Mouse (Mus musculus) heart, embryonic 16.5 days (tissue): ENCODE data around the gene Iscu. TPM values are rescaled to one million over a fixed set of nuclear protein-coding genes. Genes with fewer than 3 reads are reported as not detected.

ENCODE experiments used
- ATAC-seq: fragments of 200-750 bp; cut with Nextera tagmentation; replicated peaks from 2 replicates; pipeline ENCODE4 v1.8.0; 2017; ENCODE audit warnings: moderate number of reproducible peaks; ENCODE audit not compliant: insufficient read depth, low FRiP score; ENCODE audit errors: extremely low read depth
- H3K27ac ChIP-seq: fragments of 300-500 bp; sonication (generic); 2 replicates; pipeline ENCODE4 v1.5.1; 2014; ENCODE audit warnings: mild to moderate bottlenecking, low read length, control low read depth, moderate library complexity
- H3K27me3 ChIP-seq: fragments of 300-500 bp; sonication (generic); 2 replicates; pipeline ENCODE4 v1.6.1; 2014; ENCODE audit warnings: low read length, mixed read lengths; ENCODE audit not compliant: control insufficient read depth, insufficient read depth
- H3K36me3 ChIP-seq: fragments of 300-500 bp; sonication (generic); 2 replicates; pipeline ENCODE4 v1.6.1; 2014; ENCODE audit not compliant: control insufficient read depth, insufficient read depth
- H3K4me1 ChIP-seq: fragments of 300-500 bp; sonication (generic); 2 replicates; pipeline ENCODE4 v1.6.1; 2014; ENCODE audit warnings: low read length, mixed read lengths; ENCODE audit not compliant: control insufficient read depth, insufficient read depth
- H3K4me2 ChIP-seq: fragments of 300-500 bp; sonication (generic); 2 replicates; pipeline ENCODE4 v1.6.1; 2014; ENCODE audit warnings: low read depth, mild to moderate bottlenecking, control low read depth, low read length
- H3K4me3 ChIP-seq: fragments of 300-500 bp; sonication (generic); 2 replicates; pipeline ENCODE4 v1.5.1; 2014; ENCODE audit warnings: mild to moderate bottlenecking, control low read depth, low read length
- H3K9ac ChIP-seq: fragments of 300-500 bp; sonication (generic); 2 replicates; pipeline ENCODE4 v1.6.1; 2014; ENCODE audit warnings: low read length, control low read depth
- H3K9me3 ChIP-seq: fragments of 300-500 bp; sonication (generic); replicated peaks from 2 replicates; pipeline ENCODE4 v1.6.1; 2016; ENCODE audit warnings: low read length; ENCODE audit not compliant: control insufficient read depth
- WGBS: fragments of 180-500 bp; shearing (Covaris S2); extraction: QIAGEN DNeasy Blood & Tissue Kit; methylation state at CpG from one replicate; pipeline ENCODE4 v1.1.7; 2014; 5-methylcytosine and 5-hydroxymethylcytosine counted together
- polyA plus RNA-seq: library from polyadenylated mRNA; unstranded; fragments of >200 nt; fragmentation: Nextera tagmentation; extraction: Ambion mirVana; gene quantifications from 2 replicates; pipeline ENCODE4 v1.2.1, GENCODE M21; 2015

Iscu gene
- polyA plus RNA-seq, 1 experiment from 2014 or later = 136 TPM

GRCm38 (mm10) chr5:113731174-113731573, 41.4 kb upstream of the Iscu start:
- no peak overlapping the region for H3K4me3 ChIP-seq
- 79% methylated on average over 7 of the region's 7 CpGs for WGBS
- no peak overlapping the region for H3K9ac ChIP-seq
- no peak overlapping the region for H3K4me2 ChIP-seq
- H3K4me1 ChIP-seq = peaks cover 7% of the 10 kb centered on the region
- peaks cover 4% of the 10 kb centered on the region for H3K27me3 ChIP-seq
- H3K27ac ChIP-seq = no peak overlapping the region
- ATAC-seq = no peak
- H3K9me3 ChIP-seq = no peaks in the 10 kb centered on the region
- no peaks in the 10 kb centered on the region for H3K36me3 ChIP-seq

- peaks cover 14% of the 10 kb centered on the region for H3K4me1 ChIP-seq
- H3K27ac ChIP-seq = no peak overlapping the region
- no peak overlapping the region for H3K4me3 ChIP-seq
- ATAC-seq = no peak
- H3K9ac ChIP-seq = no peak overlapping the region
- H3K27me3 ChIP-seq = peaks cover 2% of the 10 kb centered on the region; the same call in 1 of the 2 replicates
- no peaks in the 10 kb centered on the region for H3K36me3 ChIP-seq
- WGBS = 20% methylated on average over 6 of the region's 6 CpGs
- no peaks in the 10 kb centered on the region for H3K9me3 ChIP-seq
- no peak overlapping the region for H3K4me2 ChIP-seq
Observed at GRCm38 (mm10) chr5:113732182-113732581, 40.4 kb upstream of the Iscu start.

- Histone ChIP-seq H3K4me2 (no peak overlapping the region), H3K4me3 (no peak overlapping the region), H3K9ac (no peak overlapping the region), H3K4me1 (peaks cover 14% of the 10 kb centered on the region), H3K36me3 (peaks cover 10% of the 10 kb centered on the region), H3K9me3 (no peaks in the 10 kb centered on the region), H3K27ac (no peak overlapping the region), H3K27me3 (no peaks in the 10 kb centered on the region)
- no peak for ATAC-seq
- 68% methylated on average over 5 of the region's 5 CpGs for WGBS
Observed at GRCm38 (mm10) chr5:113734376-113734775, 38.2 kb upstream of the Iscu start.

- 37% methylated on average over 7 of the region's 7 CpGs for WGBS
- no peaks in the 10 kb centered on the region for H3K27me3 ChIP-seq
- H3K27ac ChIP-seq = peak overlapping the region; percentile 91
- peak overlapping the region; percentile 81 for H3K4me3 ChIP-seq
- H3K36me3 ChIP-seq = peaks cover 12% of the 10 kb centered on the region
- H3K9ac ChIP-seq = peak overlapping the region; percentile 78
- H3K4me1 ChIP-seq = peaks cover 14% of the 10 kb centered on the region
- H3K9me3 ChIP-seq = no peaks in the 10 kb centered on the region
- peak overlapping the region; percentile 84 for H3K4me2 ChIP-seq
- ATAC-seq = no peak
Observed at GRCm38 (mm10) chr5:113735023-113735344, 37.6 kb upstream of the Iscu start.

GRCm38 (mm10) chr5:113735345-113736112, 37.0 kb upstream of the Iscu start, which contains the start of gene Ficd:
Gene Ficd, plus strand, starts transcription at chr5:113735803.
- no peaks in the 10 kb centered on the region for H3K9me3 ChIP-seq
- peak; percentile 98 for ATAC-seq
- no peaks in the 10 kb centered on the region for H3K27me3 ChIP-seq
- peak within 1 kb of the TSS; percentile 80 for H3K9ac ChIP-seq
- H3K36me3 ChIP-seq = peaks cover 17% of the 10 kb centered on the region
- WGBS = 1% methylated on average over 69 of the region's 71 CpGs
- H3K4me2 ChIP-seq = peak within 1 kb of the TSS; percentile 92
- peak within 1 kb of the TSS; percentile 81 for H3K4me3 ChIP-seq
- peak within 1 kb of the TSS; percentile 91 for H3K27ac ChIP-seq
- H3K4me1 ChIP-seq = peaks cover 14% of the 10 kb centered on the region

- 0 out of 2 replicates have a peak, but pooled peaks have one; percentile 0 for ATAC-seq
- Histone ChIP-seq H3K27me3 (no peaks in the 10 kb centered on the region), H3K9me3 (no peaks in the 10 kb centered on the region), H3K36me3 (peaks cover 22% of the 10 kb centered on the region), H3K4me1 (peaks cover 14% of the 10 kb centered on the region), H3K27ac (peak overlapping the region; percentile 91), H3K4me3 (peak overlapping the region; percentile 81), H3K4me2 (peak overlapping the region; percentile 92), H3K9ac (peak overlapping the region; percentile 80)
- WGBS = 3% methylated on average over 10 of the region's 10 CpGs
Observed at GRCm38 (mm10) chr5:113736113-113736502, 36.4 kb upstream of the Iscu start.

- peak overlapping the region; percentile 81 for H3K4me3 ChIP-seq
- H3K4me1 ChIP-seq = peaks cover 14% of the 10 kb centered on the region
- peak overlapping the region; percentile 80 for H3K9ac ChIP-seq
- peak overlapping the region; percentile 92 for H3K4me2 ChIP-seq
- no peak for ATAC-seq
- peak overlapping the region; percentile 91; the same call in 1 of the 2 replicates for H3K27ac ChIP-seq
- 34% methylated on average over 15 of the region's 15 CpGs for WGBS
- H3K9me3 ChIP-seq = no peaks in the 10 kb centered on the region
- no peaks in the 10 kb centered on the region for H3K27me3 ChIP-seq
- H3K36me3 ChIP-seq = peaks cover 27% of the 10 kb centered on the region
Observed at GRCm38 (mm10) chr5:113736522-113737164, 35.9 kb upstream of the Iscu start.

GRCm38 (mm10) chr5:113737607-113738237, 34.8 kb upstream of the Iscu start:
- Histone ChIP-seq H3K4me2 (no peak overlapping the region), H3K4me1 (peaks cover 14% of the 10 kb centered on the region), H3K36me3 (peaks cover 32% of the 10 kb centered on the region), H3K9me3 (no peaks in the 10 kb centered on the region), H3K9ac (no peak overlapping the region), H3K27me3 (no peaks in the 10 kb centered on the region), H3K4me3 (no peak overlapping the region), H3K27ac (no peak overlapping the region)
- no peak for ATAC-seq
- WGBS = 80% methylated on average over 11 of the region's 11 CpGs

- no peak for ATAC-seq
- Histone ChIP-seq H3K27me3 (no peaks in the 10 kb centered on the region), H3K9ac (no peak overlapping the region), H3K9me3 (no peaks in the 10 kb centered on the region), H3K4me2 (no peak overlapping the region), H3K27ac (no peak overlapping the region), H3K4me1 (no peaks in the 10 kb centered on the region), H3K4me3 (no peak overlapping the region), H3K36me3 (peaks cover 94% of the 10 kb centered on the region)
- 94% methylated on average over 5 of the region's 5 CpGs for WGBS
Observed at GRCm38 (mm10) chr5:113747629-113748028, 24.9 kb upstream of the Iscu start.
